ENCODE assay signal across 26 mouse cellular contexts in the genomic region with DNA sequence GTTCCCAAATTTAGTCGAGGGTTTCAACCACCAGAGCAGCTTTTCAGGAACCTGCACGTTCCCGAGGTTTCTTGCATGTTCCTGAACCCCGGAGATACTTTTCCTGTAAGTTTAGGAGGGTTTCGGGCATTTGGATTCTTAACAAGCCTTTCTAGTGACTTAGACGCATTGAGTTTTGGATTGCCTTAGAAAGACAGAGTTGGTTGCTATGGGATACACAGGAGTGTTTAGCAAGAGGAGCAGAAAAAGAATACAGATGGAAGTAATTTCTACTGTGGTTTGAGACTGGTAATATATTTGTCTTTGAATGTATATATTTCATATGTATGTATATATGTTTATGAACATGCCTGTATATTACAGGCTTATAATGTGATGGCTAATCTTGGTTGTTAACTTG.
"Had no signal": no experiment of that assay in that cellular context is flagged by ENCODE, and none has a peak within 500 bp of the region (broad histone marks: within the 10 kb centered on the region; RNA-seq: fewer than 3 reads in every experiment).

No protein-coding gene starts in this region.

- H3K36me3 ChIP-seq: heart, embryonic 13.5 days; heart, embryonic 15.5 days; hindbrain, embryonic 13.5 days; hindbrain, embryonic 15.5 days; kidney, embryonic 15.5 days; limb, embryonic 15.5 days; liver, embryonic 12.5 days had no signal

- H3K9me3 ChIP-seq: heart, embryonic 15.5 days; hindbrain, embryonic 13.5 days; hindbrain, embryonic 15.5 days; kidney, embryonic 15.5 days; limb, embryonic 15.5 days had no signal

- DNase-seq: gastrocnemius, postnatal 14 days; gastrocnemius, postnatal 36 days; heart, adult 2 months; heart, postnatal 14 days; heart, postnatal 36 days; kidney, adult 11 months; kidney, adult 2 months; kidney, adult 9 months; kidney, postnatal 14 days; kidney, postnatal 36 days; layer of hippocampus, adult 9-11 months; layer of hippocampus, postnatal 36 days; left cerebral cortex, postnatal 4 days had no signal

- H3K27ac ChIP-seq: heart, adult 2 months; heart, embryonic 13.5 days; heart, embryonic 15.5 days; hindbrain, embryonic 13.5 days; hindbrain, embryonic 15.5 days; hindbrain, postnatal 0 days; kidney, embryonic 15.5 days; kidney, postnatal 0 days; limb, embryonic 13.5 days; limb, embryonic 15.5 days; liver, embryonic 12.5 days; liver, embryonic 14.5 days had no signal

- ATAC-seq: hindbrain, postnatal 0 days; intestine, embryonic 16.5 days; liver, embryonic 12.5 days had no signal

- H3K4me2 ChIP-seq: heart, embryonic 11.5 days; heart, embryonic 13.5 days; heart, embryonic 15.5 days; hindbrain, embryonic 13.5 days; hindbrain, embryonic 15.5 days; kidney, embryonic 15.5 days; limb, embryonic 13.5 days; limb, embryonic 15.5 days; liver, embryonic 12.5 days had no signal

- H3K4me1 ChIP-seq: heart, embryonic 13.5 days; heart, embryonic 15.5 days; hindbrain, embryonic 13.5 days; kidney, embryonic 15.5 days; limb, embryonic 15.5 days; liver, embryonic 12.5 days had no signal

- H3K27me3 ChIP-seq: heart, embryonic 13.5 days; heart, embryonic 15.5 days; hindbrain, embryonic 13.5 days; hindbrain, embryonic 15.5 days; kidney, embryonic 15.5 days; limb, embryonic 13.5 days; limb, embryonic 15.5 days; liver, embryonic 12.5 days had no signal

- H3K9ac ChIP-seq: heart, embryonic 13.5 days; heart, embryonic 15.5 days; hindbrain, embryonic 13.5 days; hindbrain, embryonic 15.5 days; kidney, embryonic 15.5 days; limb, embryonic 13.5 days; limb, embryonic 15.5 days; liver, embryonic 12.5 days; liver, embryonic 14.5 days had no signal

- H3K4me3 ChIP-seq: heart, adult 2 months; heart, embryonic 13.5 days; heart, embryonic 15.5 days; hindbrain, embryonic 13.5 days; hindbrain, embryonic 15.5 days; kidney, embryonic 15.5 days; limb, embryonic 13.5 days; limb, embryonic 15.5 days; liver, embryonic 12.5 days had no signal
